Mouse (Mus musculus) right cerebral cortex, postnatal 10 days (tissue): ENCODE measurements around the gene Vmn1r233.
A peak's percentile ranks its signal among the peaks of the same experiment; 100 is the strongest.

Source experiments
- DNase-seq, 2 experiments: peaks; one replicate each; pipeline ENCODE4 v3.0.0; 2021; ENCODE audit warnings: low spot score in 2 of 2

The Vmn1r233 gene

GRCm38 (mm10) chr17:20996364-20996763, at the start of gene Vmn1r233:
Gene Vmn1r233 (minus strand): TSS chr17:20996464.
- no peak for DNase-seq

GRCm38 (mm10) chr17:21018410-21019080, 22.3 kb upstream of the Vmn1r233 start:
- DNase-seq: no peak

- DNase-seq: no peak
Observed at GRCm38 (mm10) chr17:21009726-21010125, 13.5 kb upstream of the Vmn1r233 start.

GRCm38 (mm10) chr17:21008382-21009331, 12.4 kb upstream of the Vmn1r233 start, which contains the start of gene Zfp160:
Gene Zfp160 (plus strand): TSS chr17:21008903.
- peak; percentile 94 to 95 for DNase-seq

- no peak for DNase-seq
Observed at GRCm38 (mm10) chr17:20993716-20994115, 2.5 kb downstream of the Vmn1r233 start.

GRCm38 (mm10) chr17:20966681-20967080, 29.6 kb downstream of the Vmn1r233 start:
- no peak for DNase-seq

- no peak for DNase-seq
Observed at GRCm38 (mm10) chr17:20965421-20965820, 30.8 kb downstream of the Vmn1r233 start.

- DNase-seq: no peak
Observed at GRCm38 (mm10) chr17:20960386-20960785, 35.9 kb downstream of the Vmn1r233 start.

- no peak for DNase-seq
Observed at GRCm38 (mm10) chr17:20946636-20947035, 49.6 kb downstream of the Vmn1r233 start.

GRCm38 (mm10) chr17:20946026-20946565, 50.2 kb downstream of the Vmn1r233 start:
- peak in 1 of 2 experiments; percentile 41 for DNase-seq

GRCm38 (mm10) chr17:20944985-20945891, 51.0 kb downstream of the Vmn1r233 start, which contains the start of gene Ppp2r1a:
Gene Ppp2r1a (plus strand): TSS chr17:20945311.
- peak; percentile 99 to 100 for DNase-seq

- DNase-seq: no peak
Observed at GRCm38 (mm10) chr17:20944226-20944625, 52.0 kb downstream of the Vmn1r233 start.
